Mouse (Mus musculus): ENCODE data around the gene Vtcn1.
A peak's percentile ranks its signal among the peaks of the same experiment; 100 is the strongest.
"Not testable (repeated sequence)": the region's sequence is repeated elsewhere in the genome, so short reads cannot be mapped to it uniquely, and the experiment has no call there.

Gene Vtcn1

DNA sequence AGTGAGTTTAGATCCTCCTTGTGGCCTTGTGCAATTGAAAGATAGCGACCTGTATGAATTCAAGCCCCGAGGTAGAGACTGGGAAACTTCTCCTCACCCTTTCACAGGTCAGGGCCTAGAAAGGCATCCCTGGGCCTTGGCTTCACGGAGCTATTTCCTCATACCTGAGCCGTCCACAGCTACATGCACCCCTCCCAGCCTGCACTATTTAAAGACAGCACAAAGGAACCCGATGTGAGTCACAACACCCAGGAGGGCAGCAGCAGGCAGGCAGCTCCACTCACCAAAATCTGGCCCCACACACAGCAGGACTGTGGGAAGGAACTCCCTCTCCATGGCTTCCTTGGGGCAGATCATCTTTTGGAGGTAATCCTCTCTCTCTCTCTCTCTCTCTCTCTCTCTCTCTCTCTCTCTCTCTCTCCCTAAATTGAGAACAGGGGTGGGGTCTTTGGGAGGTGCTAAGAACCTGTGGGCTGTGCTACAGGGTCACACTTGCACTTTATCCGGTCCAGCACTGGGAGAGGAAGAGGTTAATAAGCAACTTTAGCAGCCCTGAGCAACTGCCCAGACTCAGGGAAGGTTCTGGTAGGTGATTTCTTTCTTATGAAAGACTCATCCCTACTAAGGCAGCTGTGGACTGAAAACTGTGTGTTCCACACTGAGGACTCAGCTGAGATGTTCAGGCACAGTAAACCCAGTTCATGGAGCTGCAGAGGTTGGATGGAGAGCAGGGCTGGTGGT, at the start of gene Vtcn1:
Gene Vtcn1, plus strand, starts transcription at position 235 of the 741 bp plus-strand sequence.
- no peak for DNase-seq

DNA sequence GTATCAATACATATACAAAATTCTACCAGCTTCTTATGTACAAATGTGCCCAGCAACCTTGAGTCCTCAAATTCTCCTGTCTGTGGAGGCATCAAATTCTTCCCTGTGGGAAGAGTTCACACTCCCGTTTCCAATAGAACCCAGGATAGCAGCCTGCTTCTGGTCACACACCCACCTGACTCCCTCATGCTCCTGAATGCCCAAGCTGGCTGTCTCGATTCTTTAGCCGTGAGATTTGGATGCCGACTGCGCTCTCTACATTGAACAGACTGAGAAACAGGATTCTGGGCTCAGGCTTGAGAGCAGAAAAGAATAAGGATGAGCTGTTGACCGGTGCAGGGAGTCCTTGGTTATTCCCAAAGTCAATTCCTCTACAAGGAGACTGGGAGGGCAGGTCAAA, 48.3 kb upstream of the Vtcn1 start:
- DNase-seq = no peak

DNA sequence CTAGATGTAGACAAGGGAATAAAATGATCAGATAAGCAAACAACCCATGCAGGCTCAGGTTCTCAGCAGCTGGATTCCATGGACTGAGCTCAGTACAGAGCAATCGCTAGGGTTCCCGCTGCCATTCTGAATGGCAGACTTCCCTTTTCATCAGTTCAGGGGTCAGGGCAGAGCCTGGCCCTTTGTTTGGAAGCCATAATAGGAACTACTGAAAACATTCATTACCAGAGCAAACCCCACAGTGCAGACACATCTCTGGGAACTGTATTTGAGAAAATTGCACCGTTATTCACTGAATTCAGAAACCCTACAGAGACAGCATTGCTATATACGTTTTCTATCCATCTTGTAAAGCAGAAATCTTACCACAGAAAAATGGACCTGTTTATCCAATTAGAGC, 47.7 kb upstream of the Vtcn1 start:
- DNase-seq = no peak

DNA sequence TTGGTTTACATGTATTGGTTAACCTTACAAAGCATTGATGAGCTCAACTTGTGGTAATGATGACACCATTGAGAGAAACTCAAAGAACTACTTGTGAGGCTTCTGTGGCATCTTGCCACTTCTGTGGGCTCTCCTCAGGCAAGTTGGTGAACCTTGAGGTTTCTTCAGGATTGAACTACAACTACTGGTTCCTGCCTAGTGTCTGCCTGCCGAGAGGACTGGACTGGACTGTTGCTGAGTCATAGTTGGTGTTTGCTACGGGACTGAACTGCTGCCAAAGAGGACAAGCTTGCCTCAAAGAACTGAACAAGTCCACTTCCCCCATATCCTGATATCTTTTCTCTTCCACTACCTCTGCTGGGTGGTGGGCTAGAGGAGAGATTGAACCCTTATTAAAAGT, 39.2 kb upstream of the Vtcn1 start:
- DNase-seq = no peak

DNA sequence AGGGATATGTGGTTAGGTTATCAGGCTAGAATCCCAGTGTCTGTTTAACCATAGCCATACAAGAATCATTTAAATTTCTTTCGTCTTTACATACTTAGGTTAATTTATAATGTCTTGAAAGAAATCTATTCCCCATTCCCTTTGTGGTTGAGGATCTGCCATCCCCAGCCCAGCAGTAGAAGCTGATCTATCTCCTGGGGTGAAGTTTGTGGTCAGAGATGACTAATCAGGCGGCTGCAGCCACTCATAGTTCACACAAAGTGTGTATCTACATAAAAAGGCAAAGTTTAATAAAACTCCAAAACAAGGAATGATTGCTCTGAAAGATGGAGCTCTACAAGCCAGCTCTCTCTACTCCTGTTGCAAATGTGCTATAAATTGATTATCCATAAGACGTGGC, 33.6 kb upstream of the Vtcn1 start:
- no peak for DNase-seq

DNA sequence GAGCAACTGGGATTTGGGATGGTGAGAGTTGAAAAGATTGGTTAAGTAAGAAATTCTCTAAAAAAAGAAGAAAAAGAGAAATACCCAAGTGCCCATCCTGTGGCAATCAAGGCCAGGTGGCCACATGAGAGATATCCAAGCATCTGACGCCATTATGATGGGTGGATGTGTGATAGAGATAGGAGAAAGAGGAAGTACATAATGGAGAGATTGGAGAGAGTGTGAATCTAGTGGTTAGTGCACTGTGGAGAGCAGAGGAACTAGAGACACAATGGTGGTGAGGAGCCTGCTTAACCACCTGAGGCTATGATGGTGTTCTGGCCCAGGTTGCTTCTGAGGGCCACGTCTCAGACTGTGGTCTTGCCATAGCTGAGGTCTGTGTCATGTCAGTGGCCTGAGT, 31.9 kb upstream of the Vtcn1 start:
- no peak for DNase-seq

DNA sequence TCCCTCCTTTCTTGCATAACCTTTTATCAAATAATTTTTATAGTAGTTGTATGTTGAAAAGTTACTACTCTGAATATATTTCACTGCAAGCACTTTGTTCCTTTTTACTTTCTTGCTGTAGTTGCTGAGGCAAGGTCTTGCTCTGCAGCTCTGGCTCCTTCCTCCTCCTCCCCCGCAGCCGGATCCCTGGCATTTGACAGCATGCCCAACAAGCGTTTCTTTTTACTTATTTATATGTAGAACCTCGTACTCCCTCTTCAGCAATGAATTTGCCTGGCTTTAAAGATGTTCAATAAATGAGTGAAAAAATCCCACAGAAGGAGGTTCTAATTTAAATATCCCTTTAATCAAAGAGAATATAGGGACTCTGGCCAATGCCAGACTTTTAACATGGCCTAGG, 28.7 kb upstream of the Vtcn1 start:
- no peak for DNase-seq

DNA sequence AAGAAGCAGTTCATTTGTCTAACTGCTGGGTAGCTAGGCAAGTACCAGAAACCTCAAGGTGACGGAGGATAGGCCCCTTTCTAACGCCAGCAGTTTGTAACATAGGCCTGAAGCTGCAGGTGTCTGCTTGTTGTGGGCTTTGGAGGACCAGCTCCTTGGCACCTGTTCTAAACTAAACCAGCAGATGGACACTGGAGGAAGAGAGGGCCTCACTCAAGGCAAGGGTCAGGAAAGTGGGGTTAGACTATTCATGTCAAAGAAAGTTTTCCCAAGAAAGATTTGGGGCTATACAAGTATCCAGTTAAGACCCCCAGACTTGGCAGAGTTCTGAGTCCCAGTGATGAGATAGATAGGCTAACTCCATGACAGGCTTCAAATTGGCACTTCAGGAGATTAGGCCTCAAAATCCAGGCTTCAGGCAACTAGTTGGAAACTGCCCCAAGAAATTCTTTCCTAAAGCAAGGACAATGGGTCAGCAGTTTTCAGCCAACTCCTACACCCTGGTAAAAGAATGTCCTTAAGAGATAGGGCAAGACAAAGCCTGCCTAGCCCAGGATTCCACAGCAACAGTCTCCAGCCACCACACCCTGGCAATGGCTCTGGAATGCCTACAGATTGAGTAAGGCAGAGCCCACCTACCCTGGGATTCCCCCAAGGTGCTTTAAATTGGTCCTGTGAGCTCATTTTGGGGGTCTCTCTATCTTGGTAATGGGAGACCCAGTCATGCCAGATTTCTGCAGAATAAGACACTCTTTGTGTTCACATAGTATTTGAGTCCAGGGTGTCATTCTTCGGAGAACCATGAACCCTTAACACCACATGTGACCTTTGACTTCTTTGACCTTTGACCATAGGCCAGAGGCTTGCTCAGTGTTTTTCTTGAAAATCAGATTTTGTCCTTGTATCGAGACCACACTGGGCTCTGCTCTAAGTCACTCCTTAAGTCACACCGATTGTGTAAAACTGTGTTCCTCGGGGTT, 27.8 kb upstream of the Vtcn1 start:
- DNase-seq = no peak

DNA sequence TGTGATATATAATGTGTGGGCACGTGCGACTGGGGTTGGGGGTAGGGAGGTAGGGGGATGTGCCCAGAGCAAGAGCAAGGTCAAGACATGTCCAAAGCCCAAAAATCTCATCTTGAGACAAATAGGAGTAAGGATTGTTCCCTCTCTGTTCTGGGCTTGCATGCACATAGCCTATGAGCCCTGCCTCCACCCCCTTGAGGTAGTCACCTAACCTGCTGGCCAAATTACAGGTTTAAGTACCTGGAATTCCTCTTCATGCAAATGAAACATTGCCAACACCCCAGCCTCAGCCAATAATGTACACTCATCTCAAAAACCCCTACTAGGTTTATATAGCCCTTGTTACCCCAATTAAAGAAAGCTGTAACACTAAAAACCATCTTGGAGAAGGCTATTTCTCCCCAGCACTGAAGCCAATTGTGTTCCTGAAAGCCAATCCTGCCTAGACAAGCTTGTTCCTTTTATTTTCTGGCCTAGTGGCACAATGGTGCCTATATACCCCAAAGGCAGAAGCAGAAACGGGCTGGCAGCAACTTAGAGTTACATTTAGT, 26.3 kb upstream of the Vtcn1 start:
- no peak for DNase-seq

DNA sequence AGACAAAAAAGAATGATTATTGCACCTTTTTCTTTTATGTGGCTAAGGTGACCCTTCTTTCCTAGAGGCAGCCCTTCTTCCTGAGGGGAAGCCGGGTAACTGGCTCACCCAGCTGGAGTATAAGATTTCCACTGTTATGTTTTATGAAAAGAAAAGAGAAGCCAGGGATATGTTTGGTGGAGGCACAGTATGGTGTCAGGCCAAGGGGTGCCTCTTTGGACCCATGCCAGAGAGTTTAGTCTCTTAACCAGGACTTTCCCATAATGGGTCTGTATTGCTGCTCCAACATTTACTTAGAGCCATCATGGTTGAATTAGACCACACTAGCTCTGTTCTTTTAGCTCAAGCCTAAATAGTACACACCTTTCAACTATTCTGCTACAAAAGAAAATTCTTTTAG, 20.3 kb upstream of the Vtcn1 start:
- no peak for DNase-seq

DNA sequence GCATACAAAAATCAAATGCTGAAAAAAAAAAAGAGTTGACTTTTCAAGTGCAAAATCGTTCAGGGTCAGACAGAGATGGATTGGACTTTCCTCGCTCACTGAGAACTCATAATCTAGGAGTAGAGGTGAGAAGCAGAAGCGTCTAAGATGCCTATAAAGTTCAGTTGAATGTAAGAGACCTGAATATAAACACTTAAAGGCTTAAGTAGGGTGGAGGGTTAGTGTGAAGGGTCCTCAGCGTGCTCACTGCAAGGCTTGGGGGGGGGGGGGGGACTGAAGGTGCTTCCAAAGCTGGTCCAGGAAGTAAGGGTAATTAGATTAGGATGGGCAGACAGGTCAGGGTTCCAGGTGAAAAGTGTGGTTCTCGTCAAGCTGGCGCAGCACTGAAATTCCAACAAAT, 19.3 kb upstream of the Vtcn1 start:
- DNase-seq = no peak

DNA sequence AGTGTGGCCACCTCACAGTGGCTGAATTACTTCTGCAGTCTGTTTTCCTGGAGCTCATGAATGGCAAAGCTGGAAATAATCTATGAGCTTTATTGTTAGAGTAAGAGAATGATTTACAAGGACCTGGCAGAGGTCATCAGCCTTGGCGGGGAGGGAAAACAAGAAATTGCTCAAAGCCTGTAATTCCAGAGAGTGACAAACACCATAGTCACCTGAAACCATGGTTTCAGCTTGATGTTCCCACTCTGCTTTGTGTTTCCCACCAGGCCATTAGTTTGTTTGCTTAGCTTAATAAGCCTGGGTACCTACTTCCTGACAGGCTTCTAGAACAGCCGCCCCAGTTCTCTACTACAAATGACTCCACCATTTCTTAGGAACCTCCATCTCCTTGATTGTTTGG, 14.8 kb upstream of the Vtcn1 start:
- no peak for DNase-seq

DNA sequence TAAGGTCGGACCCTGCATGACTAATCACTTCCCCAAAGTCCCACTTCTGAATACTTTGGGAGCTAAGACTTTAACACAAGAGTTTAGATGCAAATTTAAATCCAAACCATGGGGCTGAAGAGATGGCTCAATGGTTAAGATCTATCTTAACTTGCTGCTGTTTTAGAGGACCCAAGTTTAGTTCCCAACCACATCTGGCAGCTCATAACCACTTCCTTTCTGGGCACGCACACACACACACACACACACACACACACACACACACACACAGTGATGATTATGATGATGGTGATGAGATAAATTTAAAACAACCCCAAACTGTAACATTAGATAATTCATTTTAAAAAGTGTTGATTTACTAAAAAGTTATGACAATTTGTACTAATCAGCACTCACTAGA, 13.4 kb upstream of the Vtcn1 start:
- no peak for DNase-seq

DNA sequence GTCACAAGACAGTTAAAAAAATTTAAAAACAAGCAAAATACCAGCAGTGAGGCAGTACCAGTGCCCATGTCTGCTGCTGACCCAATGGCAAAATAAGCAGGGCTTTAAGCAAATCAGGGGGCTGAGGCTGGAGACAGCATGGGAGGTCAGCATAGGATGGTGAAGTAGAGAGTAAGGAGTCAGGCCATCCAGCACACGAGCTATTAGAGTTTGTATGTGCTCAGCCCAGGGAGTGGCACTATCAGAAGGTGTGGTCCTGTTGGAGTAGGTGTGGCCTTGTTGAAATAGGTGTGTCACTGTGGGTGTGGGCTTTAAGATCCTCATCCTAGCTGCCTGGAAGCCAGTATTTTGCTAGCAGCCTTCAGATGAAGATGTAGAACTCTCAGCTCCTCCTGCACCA, 9.8 kb upstream of the Vtcn1 start:
- DNase-seq = not testable (repeated sequence)

DNA sequence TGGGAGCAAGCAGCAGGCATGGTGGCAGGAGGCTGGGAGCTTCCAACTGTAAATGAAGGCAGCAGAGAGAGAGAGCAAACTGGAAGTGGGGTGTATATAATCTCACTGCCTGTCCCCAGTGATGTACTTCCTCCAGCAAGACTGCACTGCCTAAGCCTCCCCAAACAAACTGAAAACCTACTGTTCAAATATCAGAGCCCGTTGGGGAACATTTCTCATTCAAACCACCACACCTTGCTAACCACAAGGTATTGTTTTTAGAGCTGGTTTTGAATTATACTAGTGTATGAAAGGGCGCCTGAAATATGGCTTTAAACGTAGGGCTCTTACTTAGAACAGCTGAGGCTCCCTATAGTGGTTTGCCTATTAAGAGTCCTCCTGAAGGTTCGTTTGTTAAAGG, 6.5 kb upstream of the Vtcn1 start:
- DNase-seq = no peak

DNA sequence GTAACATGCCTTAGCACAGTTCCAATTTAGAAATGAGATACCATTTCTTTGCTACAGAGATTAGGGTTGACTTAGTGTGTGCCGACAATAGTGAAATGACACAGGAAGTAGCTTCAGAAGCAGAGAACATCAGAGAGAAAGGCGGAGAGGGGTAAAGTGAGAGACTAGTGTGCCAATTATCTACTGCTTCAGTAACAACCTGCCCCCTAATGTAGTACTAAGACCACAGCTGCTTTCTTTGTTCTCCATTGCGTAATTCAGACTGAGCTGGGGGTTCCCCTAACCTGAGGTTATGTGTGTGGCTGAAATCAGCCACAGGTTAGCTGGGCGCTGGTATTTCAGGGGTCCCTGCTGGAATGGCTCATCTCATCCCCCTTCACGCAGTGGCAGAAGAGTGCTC, 5.7 kb upstream of the Vtcn1 start:
- DNase-seq = no peak

DNA sequence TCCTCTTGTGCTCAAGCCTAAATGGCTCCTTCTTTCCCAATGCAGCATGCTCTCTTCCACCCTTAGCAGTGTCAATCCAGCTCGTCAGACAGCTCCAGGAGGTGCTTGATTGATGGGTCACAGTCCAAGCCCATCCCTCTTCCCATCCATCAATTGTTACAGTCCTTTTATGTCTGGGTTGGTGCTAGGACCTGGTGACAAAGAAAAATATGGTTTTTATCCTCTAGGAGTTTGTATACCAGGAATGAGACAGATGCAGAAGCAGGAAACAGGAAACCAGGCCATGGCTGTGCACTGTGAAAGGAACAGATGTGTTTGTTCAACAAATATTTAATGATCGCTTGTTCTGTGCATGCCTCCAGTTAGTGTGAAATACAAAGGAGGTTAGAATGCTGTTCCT, 4.4 kb upstream of the Vtcn1 start:
- no peak for DNase-seq

DNA sequence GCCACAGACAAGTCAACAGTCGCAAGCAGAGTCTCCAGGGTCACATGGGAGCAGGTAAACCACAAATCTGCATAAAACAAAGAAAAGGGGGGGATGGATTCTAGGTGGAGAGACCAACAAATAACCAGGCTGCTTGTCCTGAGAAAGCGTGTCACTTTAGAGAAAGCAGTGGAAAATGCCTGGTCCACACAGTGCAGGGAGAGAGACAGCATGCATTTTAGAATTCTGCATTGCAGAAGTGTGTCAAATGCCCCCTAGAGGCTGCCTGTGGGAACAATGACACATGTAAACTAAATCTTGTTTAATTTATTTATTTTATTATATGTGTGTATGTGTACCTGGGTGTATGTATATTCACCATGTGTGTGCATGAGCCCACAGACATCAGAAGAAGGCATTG, 4.0 kb upstream of the Vtcn1 start:
- DNase-seq = peak in 1 of 2 experiments; percentile 30

DNA sequence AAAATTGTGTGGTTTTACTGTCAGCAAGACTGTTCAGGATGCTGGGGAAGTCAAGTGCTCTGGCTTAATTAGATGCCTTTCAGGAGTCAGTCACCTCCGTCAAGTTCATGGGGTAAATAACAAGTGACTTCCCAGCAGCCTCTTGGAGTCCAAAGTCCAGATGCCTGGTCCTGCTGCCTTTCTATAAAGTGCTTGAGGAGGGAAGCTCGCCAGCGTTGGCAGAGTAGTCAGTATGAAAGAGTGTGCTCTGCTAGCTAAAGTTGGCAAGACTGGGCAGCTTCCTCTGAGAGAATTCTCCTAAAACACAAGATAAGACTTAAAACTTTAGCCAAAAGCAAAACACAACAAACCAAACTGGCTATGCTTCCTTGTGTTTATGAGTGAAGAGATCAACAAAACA, 18.5 kb downstream of the Vtcn1 start:
- no peak for DNase-seq

DNA sequence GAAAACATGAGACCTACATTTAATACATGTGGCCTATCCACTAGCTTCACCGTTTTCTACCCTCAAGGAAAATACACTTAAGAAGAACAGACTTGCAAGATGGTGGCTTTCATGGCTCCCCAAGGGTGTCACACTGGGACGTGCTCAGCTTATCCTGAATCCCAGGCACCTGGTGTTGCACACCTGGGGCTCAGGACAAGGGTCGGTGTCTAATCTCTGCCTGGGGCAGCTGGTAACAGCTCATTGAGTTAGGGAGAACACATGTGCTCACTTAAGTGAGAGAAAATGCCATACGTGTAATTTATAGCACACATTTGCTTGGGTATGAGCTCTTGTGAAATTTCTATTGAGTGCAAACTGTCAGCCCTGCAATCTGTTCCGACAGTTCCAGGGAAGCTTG, 19.1 kb downstream of the Vtcn1 start:
- no peak for DNase-seq

DNA sequence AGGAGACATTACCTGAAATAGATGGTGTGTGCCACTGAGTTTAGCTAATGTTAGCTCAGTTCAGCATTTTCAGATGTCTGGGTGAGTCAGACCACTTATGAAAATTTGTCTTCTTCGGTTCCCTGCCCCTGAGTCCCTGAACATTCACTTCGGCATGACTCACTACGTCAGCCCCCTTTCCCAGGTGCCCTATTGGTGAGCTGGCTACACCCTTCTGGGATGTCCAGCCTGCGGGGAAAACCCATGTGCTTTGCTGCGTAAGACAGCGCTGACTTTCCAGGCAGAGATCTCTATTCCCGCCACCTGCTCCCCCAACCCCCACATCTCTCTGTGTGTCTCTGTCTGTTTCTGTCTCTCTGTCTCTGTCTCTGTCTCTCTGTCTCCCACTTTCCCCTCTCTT, 23.1 kb downstream of the Vtcn1 start:
- no peak for DNase-seq

DNA sequence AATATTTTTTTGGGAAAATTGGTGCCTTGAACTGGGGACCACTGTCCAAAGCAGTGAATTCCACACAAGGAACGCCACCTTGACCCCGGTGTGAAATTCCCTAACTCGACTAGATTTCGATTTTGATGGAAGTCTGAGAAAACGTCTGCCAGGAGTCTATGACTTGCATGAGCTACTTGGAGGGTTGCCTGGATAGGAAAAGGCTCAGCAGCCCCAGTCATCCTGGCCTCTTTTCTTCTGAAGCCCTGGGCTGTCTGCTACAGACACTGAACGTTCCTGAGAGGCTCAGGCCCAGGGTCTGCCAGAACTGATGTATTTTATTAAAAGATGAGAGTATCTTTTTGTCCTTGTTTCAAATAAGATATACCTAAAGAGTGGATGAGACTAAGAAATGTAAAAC, 25.2 kb downstream of the Vtcn1 start:
- peak; percentile 22 to 26 for DNase-seq

DNA sequence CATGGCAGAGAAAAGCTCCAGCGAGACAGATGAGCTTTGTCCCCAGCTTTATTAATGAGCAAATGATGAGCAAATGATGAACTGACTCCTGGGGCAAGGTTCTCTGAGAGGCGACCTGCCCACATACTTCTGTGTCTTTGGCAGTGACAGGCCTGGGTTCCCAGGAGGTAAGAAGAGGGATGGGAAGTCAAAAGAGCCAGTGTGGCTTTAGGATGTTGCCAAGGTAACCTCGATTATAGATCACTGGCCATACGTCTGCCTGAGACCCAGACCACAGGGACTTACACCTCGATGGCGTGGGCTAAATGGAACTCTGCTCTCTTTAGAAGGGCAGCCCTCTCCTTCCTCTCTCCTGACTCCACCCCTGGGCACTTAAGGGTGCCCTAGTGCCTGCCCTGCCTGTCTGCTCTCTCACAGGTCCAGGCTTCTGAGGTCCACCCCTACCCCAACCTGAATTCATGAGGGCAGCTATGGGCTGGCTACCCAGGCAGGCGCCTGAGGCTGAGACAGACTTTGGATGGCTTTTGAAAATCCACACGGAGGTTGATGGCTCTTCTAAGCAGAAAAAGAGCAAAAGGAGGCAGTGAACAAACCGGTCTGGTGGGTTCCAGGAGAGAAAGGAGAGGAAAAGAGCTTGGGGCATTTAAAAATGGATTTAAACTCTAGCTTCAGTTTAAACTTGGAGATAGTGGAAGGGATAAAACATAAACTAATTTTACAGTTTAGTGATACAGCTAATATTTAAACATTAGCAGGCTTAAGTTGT, 31.0 kb downstream of the Vtcn1 start:
- DNase-seq = no peak
